Mouse (Mus musculus) Patski (cell line): ENCODE measurements around the gene Rfxank. TPM values are rescaled to one million over a fixed set of nuclear protein-coding genes. Genes with fewer than 3 reads are reported as not detected.

Experiments used
- ATAC-seq: fragments of 100-300 bp; one replicate; pipeline ENCODE4 v1.8.0; 2021
- CTCF ChIA-PET: fragments of 350-600 bp; sonication (Branson Sonifier 250); formaldehyde crosslinking; loops from one replicate; lab custom pipeline; 2022; ENCODE audit warnings: inconsistent platforms; lab: Charles Lee
- POLR2A ChIA-PET: fragments of 350-600 bp; sonication (Branson Sonifier 250); formaldehyde crosslinking; loops from one replicate; lab custom pipeline; 2022; ENCODE audit warnings: antibody characterized with exemption, inconsistent platforms; lab: Charles Lee
- DNase-seq: peaks from one replicate; pipeline ENCODE4 v3.0.0-alpha.2; 2011; ENCODE audit warnings: low read depth, low spot score
- H3K27me3 ChIP-seq: fragments of 371-371 bp; one replicate; pipeline ENCODE4 v1.5.1; 2021
- CTCF ChIP-seq: fragments of 100-300 bp; IDR thresholded peaks from one replicate; pipeline ENCODE4 v1.5.1; 2021
- in situ Hi-C: fragments of 300-500 bp; cut with MboI; formaldehyde crosslinking; loops from 3 replicates; pipeline ENCODE4 v1.11.1; 2018; ENCODE audit warnings: low pct_unique_long_range_greater_than_20kb, mixed read lengths
- polyA plus RNA-seq: library from polyadenylated mRNA; unstranded; gene quantifications from one replicate; pipeline ENCODE4 v1.2.3, GENCODE M21; 2021

The Rfxank gene
- polyA plus RNA-seq, 1 experiment from 2014 or later: 19.6 TPM

- ATAC-seq: peak; percentile 95
- no peak for TF ChIP-seq CTCF
- H3K27me3 ChIP-seq: no peaks in the 10 kb centered on the region
- CTCF ChIA-PET: interaction anchor here (1.3 to 1.4 kb wide), 3 partner anchors 14 to 28 kb away, joined by 3 to 4 read pairs (median 3); no protein-coding TSS in a partner anchor
- DNase-seq: peak; percentile 71
- in situ Hi-C loops: loop anchor here (25.0 kb wide), 1 partner anchor 260 kb away; the partner anchor contains the start of genes Ndufa13, Tssk6 and Yjefn3
- POLR2A ChIA-PET: interaction anchor here (0.5 to 1.8 kb wide), 3 partner anchors 9 to 274 kb away, joined by 3 to 5 read pairs (median 4); no protein-coding TSS in a partner anchor
Measured at GRCm38 (mm10) chr8:70172043-70172681, 33.2 kb upstream of the Rfxank start, which contains the start of gene Tmem161a. Tmem161a (plus strand) TSS chr8:70172356.

GRCm38 (mm10) chr8:70171240-70171639, 32.3 kb upstream of the Rfxank start:
- in situ Hi-C loops: loop anchor here (25.0 kb wide), 1 partner anchor 259 kb away; the partner anchor contains the start of genes Ndufa13, Tssk6 and Yjefn3
- ChIA-PET POLR2A (interaction anchor here (1.4 to 1.8 kb wide), 2 partner anchors 10 to 12 kb away, joined by 4 to 5 read pairs; no protein-coding TSS in a partner anchor), CTCF (interaction anchor here (0.8 to 1.4 kb wide), 3 partner anchors 11 to 29 kb away, joined by 3 to 4 read pairs (median 3); no protein-coding TSS in a partner anchor)
- no peak for ATAC-seq
- DNase-seq: no peak
- no peak for TF ChIP-seq CTCF
- H3K27me3 ChIP-seq: no peaks in the 10 kb centered on the region

- ATAC-seq (no peak), DNase-seq (no peak)
- H3K27me3 ChIP-seq: no peaks in the 10 kb centered on the region
- POLR2A ChIA-PET: interaction anchor here (1.4 kb wide), 1 partner anchor 12 kb away, joined by 4 read pairs; no protein-coding TSS in a partner anchor
- CTCF ChIA-PET: interaction anchor here (0.8 to 1.3 kb wide), 2 partner anchors 11 to 13 kb away, joined by 3 read pairs; no protein-coding TSS in a partner anchor
- TF ChIP-seq CTCF: no peak
- in situ Hi-C loops: loop anchor here (25.0 kb wide), 1 partner anchor 258 kb away; the partner anchor contains the start of genes Ndufa13, Tssk6 and Yjefn3
Measured at GRCm38 (mm10) chr8:70170748-70171147, 31.8 kb upstream of the Rfxank start.

GRCm38 (mm10) chr8:70170116-70170515, 31.2 kb upstream of the Rfxank start:
- ChIA-PET CTCF (no interaction called here), POLR2A (no interaction called here)
- ATAC-seq (no peak), DNase-seq (no peak)
- H3K27me3 ChIP-seq: no peaks in the 10 kb centered on the region
- no peak for TF ChIP-seq CTCF
- in situ Hi-C loops: loop anchor here (25.0 kb wide), 1 partner anchor 258 kb away; the partner anchor contains the start of genes Ndufa13, Tssk6 and Yjefn3

GRCm38 (mm10) chr8:70166504-70167110, 27.7 kb upstream of the Rfxank start:
- H3K27me3 ChIP-seq: peaks cover 7% of the 10 kb centered on the region
- ATAC-seq (peak; percentile 48), DNase-seq (no peak)
- no peak for TF ChIP-seq CTCF
- ChIA-PET POLR2A (interaction anchor here (0.5 kb wide), 1 partner anchor 130 kb away, joined by 4 read pairs; no protein-coding TSS in a partner anchor), CTCF (interaction anchor here (0.7 to 1.0 kb wide), 4 partner anchors 12 to 36 kb away, joined by 3 read pairs; no protein-coding TSS in a partner anchor)
- in situ Hi-C loops: loop anchor here (25.0 kb wide), 1 partner anchor 254 kb away; the partner anchor contains the start of genes Ndufa13, Tssk6 and Yjefn3

- no peak for TF ChIP-seq CTCF
- POLR2A ChIA-PET: no interaction called here
- peaks cover 7% of the 10 kb centered on the region for H3K27me3 ChIP-seq
- ATAC-seq (no peak), DNase-seq (no peak)
- in situ Hi-C loops: loop anchor here (5.0 to 25.0 kb wide), 2 partner anchors 66 to 251 kb away; partner anchors contain the start of genes Ndufa13, Tssk6 and Yjefn3
- CTCF ChIA-PET: no interaction called here
Measured at GRCm38 (mm10) chr8:70163316-70163715, 24.4 kb upstream of the Rfxank start.

GRCm38 (mm10) chr8:70160015-70160414, 21.1 kb upstream of the Rfxank start:
- H3K27me3 ChIP-seq: peaks cover 7% of the 10 kb centered on the region
- in situ Hi-C loops: loop anchor here (5.0 to 25.0 kb wide), 2 partner anchors 63 to 248 kb away; partner anchors contain the start of genes Ndufa13, Tssk6 and Yjefn3
- ChIA-PET CTCF (interaction anchor here (1.3 kb wide), 1 partner anchor 11 kb away, joined by 3 read pairs; no protein-coding TSS in a partner anchor), POLR2A (interaction anchor here (0.6 kb wide), 1 partner anchor 327 kb away, joined by 3 read pairs; no protein-coding TSS in a partner anchor)
- ATAC-seq: no peak
- DNase-seq: no peak
- TF ChIP-seq CTCF: no peak

GRCm38 (mm10) chr8:70159211-70159610, 20.3 kb upstream of the Rfxank start:
- no peak for DNase-seq
- H3K27me3 ChIP-seq: peaks cover 7% of the 10 kb centered on the region
- ChIA-PET CTCF (interaction anchor here (1.3 kb wide), 1 partner anchor 12 kb away, joined by 3 read pairs; no protein-coding TSS in a partner anchor), POLR2A (interaction anchor here (0.9 to 1.0 kb wide), 2 partner anchors 12 to 54 kb away, joined by 3 to 4 read pairs; no protein-coding TSS in a partner anchor)
- ATAC-seq: no peak
- no peak for TF ChIP-seq CTCF
- in situ Hi-C loops: loop anchor here (25.0 kb wide), 1 partner anchor 247 kb away; the partner anchor contains the start of genes Ndufa13, Tssk6 and Yjefn3

- ChIA-PET POLR2A (interaction anchor here (0.6 to 1.0 kb wide), 5 partner anchors 13 to 256 kb away, joined by 3 to 5 read pairs (median 4); partner anchors contain the start of gene Tssk6), CTCF (interaction anchor here (0.8 to 1.5 kb wide), 2 partner anchors 13 kb away, joined by 3 read pairs; no protein-coding TSS in a partner anchor)
- no peak for TF ChIP-seq CTCF
- in situ Hi-C loops: loop anchor here (25.0 kb wide), 1 partner anchor 246 kb away; the partner anchor contains the start of genes Ndufa13, Tssk6 and Yjefn3
- ATAC-seq (peak; percentile 71), DNase-seq (no peak)
- no peaks in the 10 kb centered on the region for H3K27me3 ChIP-seq
Measured at GRCm38 (mm10) chr8:70158069-70158853, 19.3 kb upstream of the Rfxank start.
